Mouse (Mus musculus) spleen, adult 2 months (tissue): ENCODE data around the gene C1rb.

Experiments used
- CTCF ChIP-seq: fragments of 200-500 bp; IDR thresholded peaks from 2 replicates; pipeline ENCODE4 v1.5.1; 2011; ENCODE audit warnings: mild to moderate bottlenecking, inconsistent platforms; ENCODE audit not compliant: insufficient read depth, insufficient read length, insufficient replicate concordance; ENCODE audit errors: extremely low read depth
- POLR2A ChIP-seq: fragments of 200-500 bp; IDR thresholded peaks from 2 replicates; pipeline ENCODE4 v1.6.1; 2011; ENCODE audit warnings: low read depth, low read length, inconsistent platforms

DNA sequence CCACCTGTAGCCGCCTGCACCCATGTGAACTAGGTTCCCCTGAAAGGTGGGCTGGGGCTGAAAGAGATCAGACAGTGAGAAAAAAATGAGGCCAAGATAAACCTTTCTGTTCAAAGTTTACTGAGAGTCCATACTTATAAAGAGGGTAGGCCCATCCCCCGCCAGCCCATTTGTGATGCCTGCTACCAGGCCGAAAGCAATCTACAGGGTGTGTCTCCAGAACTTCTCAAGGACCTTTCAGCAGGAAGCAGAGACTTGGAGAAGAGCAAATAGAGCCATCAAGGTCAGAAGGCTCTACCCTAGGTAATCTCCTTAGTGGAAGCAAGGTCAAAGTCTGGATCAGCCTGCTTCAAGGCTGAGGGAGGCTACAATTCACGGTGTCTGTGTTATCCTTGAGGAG lies 31.9 kb downstream of the C1rb start:
- no peak for TF ChIP-seq CTCF
- no peak for TF ChIP-seq POLR2A
